8 mouse cellular contexts compared by ENCODE assay signal in the genomic region with DNA sequence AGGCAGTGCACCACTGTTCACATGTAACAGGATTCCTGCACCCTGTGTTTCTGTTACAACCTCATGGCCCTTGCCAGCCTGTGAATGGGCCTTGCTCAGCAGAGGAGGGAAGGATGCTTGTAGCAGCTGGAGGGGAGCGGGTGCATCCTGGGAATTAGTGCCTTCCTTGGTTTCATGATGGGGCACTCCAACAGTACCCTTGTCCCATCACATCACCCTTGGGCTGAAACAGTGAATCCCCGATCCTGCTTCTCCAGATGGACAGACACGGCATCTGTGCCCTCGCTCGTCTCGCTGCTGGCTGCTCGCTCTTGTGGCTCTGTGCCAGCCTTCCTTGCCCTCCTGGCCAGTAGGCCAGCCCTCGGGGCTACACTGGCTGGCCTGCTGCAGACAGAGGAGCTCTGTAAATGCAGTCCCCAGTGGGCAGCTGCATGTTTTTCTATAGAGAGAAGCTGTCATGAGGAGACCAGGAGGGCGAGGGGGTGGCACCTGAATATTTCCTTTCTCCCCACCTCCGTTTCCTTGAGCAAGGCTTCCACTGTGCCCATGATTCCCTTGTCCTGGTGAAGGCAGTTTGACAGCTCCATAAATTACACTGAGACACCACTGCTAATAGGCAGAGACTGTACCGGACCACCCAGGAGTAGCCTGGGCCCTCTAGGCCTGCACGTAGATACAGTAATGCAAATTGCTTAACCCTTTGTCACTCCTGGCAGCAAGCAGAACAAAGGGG.
DNase-seq lines count a peak whose midpoint lies in the region; ATAC-seq and TF ChIP-seq lines count a peak whose summit lies in the region.
"Had no signal": no experiment of that assay in that cellular context is flagged by ENCODE, and none has a peak within 500 bp of the region (broad histone marks: within the 10 kb centered on the region; RNA-seq: fewer than 3 reads in every experiment).

No protein-coding gene starts in this region.

- ATAC-seq in hindbrain, embryonic 12.5 days (ENCODE audit: low FRiP score), result peak; percentile 90
- ATAC-seq in limb, embryonic 13.5 days (ENCODE audit: low FRiP score, low read depth), result peak; percentile 69
- no peak for ATAC-seq in liver, postnatal 0 days

- peaks cover 25% of the 10 kb centered on the region for H3K4me1 ChIP-seq in hindbrain, embryonic 12.5 days
- H3K4me1 ChIP-seq in limb, embryonic 13.5 days, result peaks cover 35% of the 10 kb centered on the region
- H3K4me1 ChIP-seq in liver, postnatal 0 days (ENCODE audit: insufficient read depth), result no peaks in the 10 kb centered on the region
- H3K4me1 ChIP-seq: heart, embryonic 13.5 days had no signal

- H3K9me3 ChIP-seq in hindbrain, embryonic 12.5 days (replicated peaks), result no peaks in the 10 kb centered on the region
- H3K9me3 ChIP-seq in limb, embryonic 13.5 days, result no peaks in the 10 kb centered on the region
- H3K9me3 ChIP-seq in liver, postnatal 0 days (ENCODE audit: low read length), result no peaks in the 10 kb centered on the region
- H3K9me3 ChIP-seq: heart, embryonic 13.5 days had no signal

- H3K36me3 ChIP-seq in hindbrain, embryonic 12.5 days, result no peaks in the 10 kb centered on the region
- no peaks in the 10 kb centered on the region for H3K36me3 ChIP-seq in limb, embryonic 13.5 days
- H3K36me3 ChIP-seq in liver, postnatal 0 days (replicated peaks; ENCODE audit: insufficient read depth, low read length), result no peaks in the 10 kb centered on the region
- H3K36me3 ChIP-seq: heart, embryonic 13.5 days had no signal

- H3K27ac ChIP-seq in hindbrain, embryonic 12.5 days, result peak overlapping the region; percentile 57
- H3K27ac ChIP-seq in limb, embryonic 13.5 days, result peak overlapping the region; percentile 39; the same call in 1 of the 2 replicates
- H3K27ac ChIP-seq in liver, postnatal 0 days (ENCODE audit: low read depth), result no peak overlapping the region
- H3K27ac ChIP-seq: heart, embryonic 13.5 days had no signal

- 26% methylated on average over 12 of the region's 12 CpGs for WGBS in hindbrain, embryonic 12.5 days
- 40% methylated on average over 12 of the region's 12 CpGs for WGBS in limb, embryonic 13.5 days
- WGBS in liver, postnatal 0 days (ENCODE audit: insufficient replicate concordance), result 73% methylated on average over 12 of the region's 12 CpGs

- TF ChIP-seq CTCF in brain, embryonic 14.5 days (IDR thresholded peaks at IDR 0.05; ENCODE audit: borderline replicate concordance, extremely low read depth, insufficient read depth, insufficient read length), result no peak
- TF ChIP-seq CTCF in liver, postnatal 0 days (IDR thresholded peaks at IDR 0.05; ENCODE audit: low read depth), result no peak

- TF ChIP-seq EP300 in liver, postnatal 0 days (IDR thresholded peaks at IDR 0.05; ENCODE audit: low read depth), result no peak

- no peaks in the 10 kb centered on the region for H3K27me3 ChIP-seq in hindbrain, embryonic 12.5 days
- H3K27me3 ChIP-seq in limb, embryonic 13.5 days, result no peaks in the 10 kb centered on the region
- no peaks in the 10 kb centered on the region for H3K27me3 ChIP-seq in liver, postnatal 0 days (ENCODE audit: insufficient read depth, low read length)

- peak overlapping the region; percentile 3; the same call in 1 of the 2 replicates for H3K4me2 ChIP-seq in hindbrain, embryonic 12.5 days (replicated peaks)
- 0 out of 2 replicates have a peak overlapping the region, but pooled peaks have one; percentile 17 for H3K4me2 ChIP-seq in limb, embryonic 13.5 days (replicated peaks)
- no peak overlapping the region for H3K4me2 ChIP-seq in liver, postnatal 0 days (ENCODE audit: low read depth, low read length)
- H3K4me2 ChIP-seq: heart, embryonic 13.5 days had no signal

- no peak overlapping the region for H3K4me3 ChIP-seq in hindbrain, embryonic 12.5 days
- H3K4me3 ChIP-seq in limb, embryonic 13.5 days, result no peak overlapping the region
- H3K4me3 ChIP-seq in liver, postnatal 0 days (ENCODE audit: low read depth, low read length), result no peak overlapping the region
- H3K4me3 ChIP-seq: heart, embryonic 13.5 days had no signal

- no peak for TF ChIP-seq POLR2A in brain, embryonic 14.5 days (IDR thresholded peaks at IDR 0.05; ENCODE audit: borderline replicate concordance, extremely low read depth, insufficient read depth, insufficient read length, poor library complexity, severe bottlenecking)

- 0 out of 2 replicates have a peak overlapping the region, but pooled peaks have one; percentile 13 for H3K9ac ChIP-seq in hindbrain, embryonic 12.5 days
- H3K9ac ChIP-seq in limb, embryonic 13.5 days, result peak overlapping the region; percentile 35; the same call in 1 of the 2 replicates
- no peak overlapping the region for H3K9ac ChIP-seq in liver, postnatal 0 days (replicated peaks)
- H3K9ac ChIP-seq: heart, embryonic 13.5 days had no signal

- peak; percentile 61 for DNase-seq in Muller cell, postnatal 12 days (ENCODE audit: inconsistent ontology term)
- peak; percentile 86 for DNase-seq in brain, embryonic 14.5 days (ENCODE audit: low read depth)
- no peak for DNase-seq in ovary, postnatal 36 days (ENCODE audit: low spot score)
- no peak for DNase-seq in left cerebral cortex, adult 8-10 months (ENCODE audit: low spot score in 2 of 2)
- no peak for DNase-seq in liver, postnatal 0 days

Comparison
In these comparisons a context has a peak if more than half of its experiments do, and no peak if none do; other contexts are left out.
1. DNase-seq: peak in Muller cell, postnatal 12 days (single experiment) and brain, embryonic 14.5 days (single experiment); none in ovary, postnatal 36 days (single experiment), left cerebral cortex, adult 8-10 months (0 of 2) and liver, postnatal 0 days (single experiment).